Mouse (Mus musculus) left cerebral cortex, adult 11 months (tissue): Measurements from ENCODE around the gene Catspere2.

Source experiments
- DNase-seq: peaks from one replicate; pipeline ENCODE4 v3.0.0; 2022; ENCODE audit warnings: low spot score

The Catspere2 gene

DNA sequence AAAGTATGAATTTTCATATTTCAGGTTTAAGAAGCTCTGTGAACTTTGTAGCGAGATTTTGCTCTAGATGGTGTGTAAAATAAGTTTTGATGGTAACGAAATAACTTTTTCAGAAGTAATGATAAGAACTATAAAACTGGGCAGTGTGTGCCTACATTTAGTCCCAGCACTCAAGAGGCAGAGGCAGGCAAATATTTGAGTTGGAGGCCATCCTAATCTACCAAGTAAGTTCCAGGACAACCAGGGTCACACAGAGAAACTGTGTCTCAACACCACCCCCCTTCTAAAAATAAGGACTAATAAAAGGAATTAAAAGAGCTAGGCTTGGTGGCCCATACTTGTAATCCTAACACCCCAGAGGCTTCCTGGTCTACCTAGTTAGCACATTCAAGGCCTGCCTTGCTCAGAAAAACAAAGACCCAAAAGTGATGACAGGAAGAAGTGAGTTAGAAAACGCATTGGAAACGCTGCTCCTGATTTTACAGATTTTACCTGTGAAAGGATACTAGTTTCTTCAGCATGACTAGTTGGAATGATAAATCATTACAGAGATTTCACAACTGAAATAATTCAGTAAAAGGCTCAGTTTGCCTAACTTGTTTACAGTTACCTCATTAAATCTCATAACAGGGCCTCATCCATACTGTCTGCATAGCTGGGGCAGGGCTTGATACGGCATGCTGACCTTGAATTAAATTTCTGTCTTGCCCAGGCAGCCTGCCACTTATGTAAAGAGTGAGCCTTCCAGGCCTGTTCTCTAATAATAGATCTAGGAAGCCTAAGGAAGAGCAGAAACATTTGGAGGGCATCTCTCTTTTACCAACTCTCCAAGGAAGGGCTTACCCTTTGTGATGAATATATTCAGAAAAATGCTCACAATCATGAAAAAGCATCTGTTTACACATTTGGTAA lies 236.2 kb downstream of the Catspere2 start:
- no peak for DNase-seq
